Mouse (Mus musculus) embryonic fibroblast, embryonic 13.5 days (primary cell): ENCODE data around the gene Ddx6.

Experiments
- CTCF ChIP-seq: IDR thresholded peaks from 2 replicates; pipeline ENCODE4 v1.5.1; 2011; ENCODE audit warnings: mild to moderate bottlenecking, control low read depth, low read length, moderate library complexity, borderline replicate concordance; ENCODE audit not compliant: insufficient read depth
- POLR2A ChIP-seq: IDR thresholded peaks from 2 replicates; pipeline ENCODE4 v1.6.1; 2011; ENCODE audit warnings: low read depth, mild to moderate bottlenecking, control low read depth, low read length, moderate library complexity

DNA sequence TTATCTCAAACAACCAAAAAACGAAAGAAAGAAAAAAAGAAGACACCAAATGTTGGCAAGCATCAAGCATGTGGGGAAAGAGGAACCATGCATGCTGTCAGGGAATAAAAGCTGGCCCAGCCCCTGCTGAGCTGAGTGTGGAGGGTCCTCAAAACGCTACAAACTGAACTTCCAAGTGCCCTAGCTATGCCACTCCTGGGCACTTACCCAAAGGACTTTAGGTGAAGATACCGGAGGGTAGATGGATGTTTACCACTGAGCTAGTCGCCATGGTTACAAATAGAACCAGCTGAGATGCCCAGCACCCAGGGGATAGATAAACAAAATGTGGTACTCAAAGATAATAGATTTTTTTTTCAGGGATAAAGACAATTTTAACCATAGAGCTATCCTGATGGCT lies 43.1 kb upstream of the Ddx6 start, which contains the start of gene Cxcr5:
- no peak for TF ChIP-seq POLR2A
- no peak for TF ChIP-seq CTCF
